Mouse (Mus musculus): Measurements from ENCODE around the gene Olfr1417.

Olfr1417 gene

GRCm38 (mm10) chr19:11810856-11811255, 28.2 kb downstream of the Olfr1417 start:
- peak; percentile 59 for DNase-seq (ENCODE audit: low read depth, low spot score)

- DNase-seq (ENCODE audit: low read depth, low spot score), result no peak
Observed at GRCm38 (mm10) chr19:11810003-11810758, 28.8 kb downstream of the Olfr1417 start.

- DNase-seq (ENCODE audit: low read depth, low spot score), result no peak
Observed at GRCm38 (mm10) chr19:11808452-11808851, 30.6 kb downstream of the Olfr1417 start.

GRCm38 (mm10) chr19:11807822-11808221, 31.2 kb downstream of the Olfr1417 start:
- no peak for DNase-seq (ENCODE audit: low read depth, low spot score)

- no peak for DNase-seq (ENCODE audit: low read depth, low spot score)
Observed at GRCm38 (mm10) chr19:11807251-11807650, 31.8 kb downstream of the Olfr1417 start.

DNA sequence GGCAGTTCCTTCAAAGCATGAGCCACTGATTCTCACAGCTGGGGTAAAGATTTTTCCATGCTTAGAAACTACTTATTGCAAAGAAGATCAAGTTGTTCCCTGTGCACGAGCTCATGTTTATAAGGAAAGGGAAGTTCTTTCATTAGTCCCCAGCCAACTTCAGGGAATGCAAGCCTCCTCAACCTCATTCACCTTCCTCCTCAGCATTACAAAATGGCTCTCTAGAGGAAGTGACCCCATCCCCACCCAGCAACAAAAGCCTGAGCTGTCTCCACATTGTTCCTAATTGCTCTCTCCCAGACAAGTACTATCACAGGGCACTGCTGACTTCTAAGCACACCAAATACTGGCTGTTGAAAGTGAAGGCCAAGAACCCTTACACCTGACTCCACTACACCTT, 34.6 kb downstream of the Olfr1417 start:
- no peak for DNase-seq (ENCODE audit: low read depth, low spot score)

DNA sequence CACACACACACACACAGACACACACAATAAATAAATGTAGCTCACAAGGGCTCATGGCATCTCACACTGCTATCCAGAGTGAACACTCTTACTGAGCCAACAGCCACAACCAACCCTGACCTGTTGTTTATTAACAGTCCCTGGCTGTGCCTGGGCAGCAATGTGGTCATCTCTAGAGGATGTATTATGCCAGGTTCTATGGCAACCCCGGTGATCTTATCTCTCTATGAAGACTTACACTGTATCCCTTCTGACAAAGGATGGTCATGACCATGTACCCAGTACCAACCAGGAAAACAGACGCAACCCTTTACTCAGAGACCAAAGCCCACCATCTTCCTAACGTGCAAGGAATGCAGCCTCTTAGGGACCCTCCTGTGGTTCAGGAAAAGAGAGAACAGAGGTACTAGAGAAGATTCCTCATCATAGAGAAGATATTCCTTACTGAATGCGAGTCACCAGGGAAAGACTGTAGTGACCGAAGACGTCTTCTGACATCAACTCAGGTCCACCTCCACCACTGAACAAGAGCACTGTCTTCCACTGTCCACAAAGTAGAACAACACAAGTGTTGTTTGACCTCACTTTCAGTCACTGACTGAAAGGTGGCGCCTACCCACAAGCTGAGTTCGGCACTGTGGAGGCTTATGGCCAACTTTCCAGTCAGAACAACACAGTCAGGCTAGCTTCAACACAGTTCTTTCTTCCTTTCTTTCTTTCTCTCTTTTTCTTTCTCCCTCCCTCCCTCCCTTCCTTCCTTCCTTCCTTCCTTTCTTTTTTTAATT, 38.3 kb downstream of the Olfr1417 start:
- no peak for DNase-seq (ENCODE audit: low read depth, low spot score)

DNA sequence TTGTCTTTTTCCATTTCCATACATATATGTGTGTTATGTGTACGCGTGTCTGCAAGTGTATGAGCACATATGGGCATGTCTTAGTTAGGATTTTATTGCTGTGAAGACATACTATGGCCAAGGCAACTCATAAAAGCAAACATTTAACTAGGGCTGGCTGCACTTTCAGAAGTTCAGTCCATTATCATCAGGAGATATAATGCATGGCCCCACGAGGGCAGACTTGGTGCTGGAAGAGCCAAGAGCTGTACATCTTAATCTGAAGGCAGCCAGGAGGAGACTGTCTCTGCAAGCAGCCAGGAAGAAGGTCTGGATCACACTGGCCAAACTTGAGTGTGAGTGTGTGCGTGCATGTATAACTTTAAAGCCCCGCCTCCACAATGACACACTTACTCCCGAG, 44.6 kb downstream of the Olfr1417 start:
- DNase-seq (ENCODE audit: low read depth, low spot score), result no peak

DNA sequence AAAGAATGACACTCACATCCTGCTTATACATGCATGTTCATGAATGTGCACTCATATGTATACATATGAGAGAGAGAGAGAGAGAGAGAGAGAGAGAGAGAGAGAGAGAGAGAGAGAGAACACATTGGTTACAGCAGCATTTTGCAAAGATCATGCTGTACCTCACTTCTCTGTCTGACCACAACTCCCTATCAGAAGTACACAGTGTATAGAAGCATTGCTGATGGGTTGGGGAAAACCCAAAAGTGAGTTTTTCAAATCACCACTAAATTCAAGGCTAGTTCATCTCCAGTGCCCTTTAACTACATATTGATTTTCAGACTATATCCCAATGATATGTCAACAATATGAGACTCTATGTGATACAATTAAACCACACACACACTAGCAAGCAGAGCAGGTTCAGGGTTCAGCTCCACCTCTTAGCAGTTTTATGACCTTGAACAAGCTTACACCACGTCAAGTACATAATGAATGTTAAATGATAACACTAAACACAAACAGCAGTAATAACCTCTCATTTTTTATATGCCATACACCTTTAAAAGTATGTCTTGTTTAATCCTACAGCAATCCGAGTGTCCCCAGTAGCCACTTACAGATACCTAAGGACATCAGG, 45.2 kb downstream of the Olfr1417 start:
- DNase-seq (ENCODE audit: low read depth, low spot score), result no peak

DNA sequence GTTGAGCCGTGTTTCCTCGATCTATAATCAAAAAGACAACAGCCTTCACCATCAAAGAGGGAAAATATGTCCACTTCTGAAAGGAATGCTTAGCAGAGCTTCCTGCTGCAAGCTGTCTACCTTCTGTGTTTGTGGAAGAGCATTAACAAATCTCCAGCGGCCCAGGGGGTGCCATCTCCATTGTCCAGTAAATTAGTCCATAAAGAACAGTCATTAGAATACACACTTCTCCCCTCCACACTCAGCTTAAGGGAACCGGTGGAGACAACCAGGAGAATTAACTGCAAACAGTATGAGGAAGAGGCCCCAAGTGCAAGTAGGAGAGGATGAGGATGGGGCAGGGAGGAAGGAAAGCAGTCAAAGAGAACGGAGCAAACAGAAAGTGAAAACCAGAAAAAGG, 47.2 kb downstream of the Olfr1417 start:
- no peak for DNase-seq (ENCODE audit: low read depth, low spot score)

DNA sequence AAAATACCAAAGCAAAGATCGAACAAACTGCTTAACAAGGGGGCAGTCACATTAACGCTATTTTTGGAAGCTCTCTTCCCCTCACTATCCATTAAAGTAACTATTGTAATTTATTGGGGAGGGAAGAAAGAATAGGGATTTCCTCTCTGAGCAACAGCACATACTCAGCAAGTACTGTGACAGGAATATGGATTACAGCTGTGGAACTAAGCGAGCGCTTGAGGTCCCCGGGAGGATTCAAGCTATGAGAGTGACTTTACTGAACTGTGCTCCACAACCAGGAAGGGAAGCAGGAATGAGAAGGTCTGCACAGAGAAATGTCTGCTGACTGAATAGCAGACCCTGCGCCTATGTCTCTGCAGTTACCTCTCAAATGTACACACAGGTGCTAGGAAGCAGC, 50.1 kb downstream of the Olfr1417 start:
- no peak for DNase-seq (ENCODE audit: low read depth, low spot score)

DNA sequence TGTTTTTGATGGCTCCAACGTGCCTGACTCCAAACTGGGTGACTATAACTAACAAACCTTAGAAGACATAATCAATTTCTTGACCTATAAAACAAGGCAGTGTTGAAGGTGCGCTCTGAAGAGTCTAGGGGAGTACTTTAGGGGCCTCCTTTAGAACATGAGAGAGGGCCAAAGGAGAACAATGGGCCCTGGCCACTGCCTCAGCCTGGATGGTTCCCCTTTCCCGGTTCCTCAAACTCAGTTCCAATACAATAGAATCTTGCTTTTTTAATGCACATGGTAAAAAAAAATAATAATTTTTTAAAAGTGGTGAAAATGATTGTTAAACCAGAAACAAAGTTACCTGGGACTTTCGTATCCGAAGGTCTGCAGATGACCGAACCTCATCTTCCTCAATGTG, 51.2 kb downstream of the Olfr1417 start:
- no peak for DNase-seq (ENCODE audit: low read depth, low spot score)

DNA sequence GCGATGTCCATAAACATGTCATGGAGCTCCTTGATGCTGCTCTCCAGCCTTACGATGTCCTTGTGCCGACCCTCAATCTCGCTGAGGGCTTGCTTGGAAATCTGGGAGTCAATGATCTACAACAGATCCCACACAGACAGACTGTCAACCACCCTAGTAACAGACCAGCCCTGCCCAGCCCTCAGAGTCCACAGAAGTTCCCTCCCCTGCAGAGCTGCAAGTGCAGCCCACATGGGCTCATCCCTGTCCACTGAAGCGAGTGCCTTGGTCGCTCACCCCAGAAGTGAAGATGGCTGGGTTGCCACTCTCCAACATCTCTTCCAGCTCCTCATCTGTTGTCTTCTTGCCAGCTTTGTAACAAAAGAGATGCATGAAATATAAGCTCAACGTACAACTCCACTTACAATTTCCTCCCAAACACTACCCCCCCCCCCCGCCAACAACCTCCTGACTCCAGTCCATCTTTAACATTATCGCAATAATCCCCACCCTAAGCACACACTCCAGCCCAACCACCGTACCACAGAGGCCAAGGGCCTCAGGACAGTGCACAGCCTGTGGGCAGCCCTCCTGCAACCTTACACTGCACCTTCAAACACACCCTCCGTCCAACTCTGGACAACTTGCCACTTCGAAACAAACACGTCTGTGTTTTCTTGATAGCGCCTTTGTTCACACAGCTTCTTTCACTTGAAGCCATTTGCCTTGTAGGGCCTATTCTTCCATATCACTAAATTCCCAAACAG, 53.4 kb downstream of the Olfr1417 start:
- DNase-seq (ENCODE audit: low read depth, low spot score), result no peak

DNA sequence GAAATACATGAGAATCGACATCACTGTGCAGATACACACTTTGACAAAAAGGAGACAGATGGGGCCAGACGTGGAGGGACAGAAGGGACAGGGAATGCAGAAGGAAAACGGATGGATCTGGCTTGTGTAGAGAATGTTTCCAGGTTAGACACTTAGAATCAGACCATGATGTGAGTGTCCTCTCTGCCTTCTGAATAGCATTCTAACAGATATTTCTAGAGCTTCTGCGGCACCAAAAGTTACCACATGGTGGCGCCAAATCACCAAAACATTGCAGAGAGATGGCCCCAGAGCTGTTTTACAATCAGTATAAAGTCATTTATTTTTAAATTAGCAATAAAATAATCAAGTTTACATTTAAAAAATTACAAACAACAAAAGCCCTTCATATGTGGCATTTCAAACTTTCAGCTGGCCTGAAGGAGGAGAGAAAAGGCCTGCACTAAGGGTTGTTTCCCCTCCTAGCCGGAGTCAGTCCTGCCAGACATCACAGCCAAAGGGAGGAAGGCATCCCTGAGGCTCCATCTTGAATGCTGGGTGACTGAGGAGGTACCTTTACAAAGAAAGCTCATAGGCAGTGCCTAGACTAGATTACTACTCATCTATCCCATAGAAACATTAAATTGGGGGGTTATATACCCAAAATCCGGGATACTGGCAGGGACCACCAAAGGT, 61.7 kb downstream of the Olfr1417 start:
- DNase-seq (ENCODE audit: low read depth, low spot score), result peak; percentile 81

Measured in 3T3-L1 (cell line).